Mouse (Mus musculus): ENCODE results near the gene 4930412O13Rik.

The 4930412O13Rik gene

DNA sequence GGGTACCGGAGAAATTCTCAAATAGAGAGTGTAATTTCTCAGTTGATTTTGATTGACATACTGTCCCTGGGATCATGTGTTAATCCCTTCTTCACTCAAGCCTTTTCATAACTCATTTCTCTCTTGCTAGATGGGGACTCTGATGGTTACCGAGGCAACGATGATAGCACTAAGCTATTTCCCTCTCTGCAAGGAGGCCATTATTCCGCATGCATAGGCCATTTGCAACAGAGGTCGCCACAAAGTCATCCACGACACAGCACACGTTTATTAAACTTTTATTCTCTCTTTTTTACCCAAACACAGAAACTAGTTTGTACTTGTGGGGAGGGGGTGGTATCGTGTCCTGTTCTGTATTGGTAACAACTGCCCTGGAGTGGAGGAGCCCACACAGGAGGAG is 16.8 kb downstream of the 4930412O13Rik start:
- no peak for DNase-seq (ENCODE audit: low read depth)

DNA sequence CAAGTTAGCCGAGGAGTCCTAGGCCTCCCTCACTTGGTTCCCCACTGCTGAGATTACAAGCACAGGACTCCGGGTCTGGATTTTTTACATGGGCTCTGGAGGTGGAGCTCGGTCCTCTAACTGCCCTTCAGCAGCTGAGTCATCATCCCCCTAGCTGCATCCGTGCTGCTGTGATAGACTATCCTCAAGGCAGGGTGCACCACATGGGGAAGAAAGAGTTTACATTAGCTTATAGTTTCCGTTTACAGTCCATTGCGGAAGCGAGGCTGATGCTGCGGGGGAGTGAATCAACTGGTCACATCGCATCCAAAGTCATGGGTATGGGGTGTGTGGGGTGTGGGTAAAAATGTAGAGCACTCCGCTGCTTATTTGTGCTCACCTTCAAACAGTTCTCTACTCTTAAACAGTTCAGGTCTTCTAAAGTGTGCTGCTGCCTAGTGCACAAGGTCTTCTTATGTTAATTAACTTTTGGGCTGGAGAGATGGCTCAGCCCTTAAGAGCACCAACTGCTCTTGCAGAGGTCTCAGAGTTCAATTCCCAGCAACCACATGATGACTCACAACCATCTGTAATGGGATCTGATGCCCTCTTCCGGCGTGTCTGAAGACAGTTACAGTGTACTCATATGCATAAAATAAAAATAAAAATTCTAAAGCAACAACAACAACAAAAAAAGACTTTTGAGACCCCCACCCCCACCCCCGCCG is 23.0 kb downstream of the 4930412O13Rik start:
- DNase-seq (ENCODE audit: low read depth), result no peak

DNA sequence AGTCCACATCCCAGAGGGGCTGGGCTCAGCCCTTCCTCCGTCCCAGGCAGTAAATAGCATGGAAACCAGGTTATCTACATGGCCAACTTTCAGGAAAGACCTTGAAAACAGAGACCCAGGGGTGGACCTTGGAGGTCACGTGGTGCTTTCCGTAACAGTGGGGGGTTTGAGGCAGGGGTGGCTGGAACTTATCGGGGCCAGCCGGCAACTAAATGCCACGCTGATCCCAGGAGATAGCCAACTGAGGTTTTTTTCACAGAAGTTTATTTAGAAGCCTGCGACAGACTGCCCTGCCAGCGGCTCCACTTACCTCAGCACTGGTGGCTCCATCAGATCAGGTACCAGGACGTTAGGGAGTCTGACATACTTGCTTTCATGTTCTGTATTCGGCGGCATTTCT is 24.9 kb downstream of the 4930412O13Rik start:
- DNase-seq (ENCODE audit: low read depth), result no peak

DNA sequence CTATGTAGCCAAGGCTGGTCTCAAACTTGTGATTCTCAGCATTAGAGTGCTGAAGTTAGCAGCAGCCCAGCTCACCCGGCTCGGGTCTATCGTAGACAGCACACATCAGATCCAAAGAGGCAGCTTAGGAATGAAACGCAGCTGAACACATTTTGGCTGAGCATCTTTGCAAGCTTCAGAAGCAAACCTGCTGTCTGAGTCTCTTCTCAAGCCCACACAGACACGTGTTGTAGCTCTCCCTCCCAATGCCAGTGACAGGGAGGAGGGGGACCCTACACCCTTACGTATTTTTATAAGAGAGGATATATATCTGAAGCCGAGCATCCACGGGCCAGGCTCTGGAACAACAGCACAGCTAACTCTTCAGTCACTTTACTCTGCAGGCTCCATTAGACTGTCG is 36.5 kb downstream of the 4930412O13Rik start:
- no peak for DNase-seq (ENCODE audit: low read depth)

DNA sequence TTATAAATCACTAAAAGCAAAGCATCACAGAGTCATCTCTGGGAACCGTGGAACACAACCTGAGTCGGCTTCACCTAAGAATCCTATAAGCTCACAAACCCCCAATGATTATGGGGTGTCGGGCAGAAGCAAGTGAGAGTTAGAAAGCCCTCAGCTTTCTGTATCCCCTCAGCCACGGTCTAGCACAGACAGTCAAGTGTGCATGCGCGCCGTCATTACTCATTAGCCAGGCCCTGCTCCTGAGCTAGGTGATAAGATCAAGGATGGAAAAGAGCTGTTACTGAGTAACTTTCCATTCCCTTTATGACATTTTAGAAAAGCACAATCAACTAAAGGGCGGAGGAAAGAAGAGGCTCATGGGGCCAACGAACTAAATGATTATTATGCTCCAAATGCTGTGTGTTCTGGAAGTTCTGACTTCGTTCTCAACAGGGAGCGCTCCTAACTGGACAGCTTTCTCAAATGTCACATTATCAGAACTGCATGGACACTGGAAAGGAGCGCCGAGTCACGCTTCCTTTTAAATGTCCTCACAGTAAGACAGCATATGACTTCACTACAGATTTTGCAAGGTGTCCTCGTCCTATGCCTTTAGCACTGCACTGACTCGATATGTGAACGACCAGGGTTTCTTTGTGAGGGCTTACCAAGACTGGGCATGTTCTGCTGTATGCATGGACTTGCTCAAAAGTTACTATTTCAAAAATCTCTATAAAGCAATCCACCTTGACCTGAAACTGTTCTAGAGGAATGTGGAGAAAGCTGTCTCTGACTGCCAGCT is 37.8 kb downstream of the 4930412O13Rik start:
- DNase-seq (ENCODE audit: low read depth), result no peak

DNA sequence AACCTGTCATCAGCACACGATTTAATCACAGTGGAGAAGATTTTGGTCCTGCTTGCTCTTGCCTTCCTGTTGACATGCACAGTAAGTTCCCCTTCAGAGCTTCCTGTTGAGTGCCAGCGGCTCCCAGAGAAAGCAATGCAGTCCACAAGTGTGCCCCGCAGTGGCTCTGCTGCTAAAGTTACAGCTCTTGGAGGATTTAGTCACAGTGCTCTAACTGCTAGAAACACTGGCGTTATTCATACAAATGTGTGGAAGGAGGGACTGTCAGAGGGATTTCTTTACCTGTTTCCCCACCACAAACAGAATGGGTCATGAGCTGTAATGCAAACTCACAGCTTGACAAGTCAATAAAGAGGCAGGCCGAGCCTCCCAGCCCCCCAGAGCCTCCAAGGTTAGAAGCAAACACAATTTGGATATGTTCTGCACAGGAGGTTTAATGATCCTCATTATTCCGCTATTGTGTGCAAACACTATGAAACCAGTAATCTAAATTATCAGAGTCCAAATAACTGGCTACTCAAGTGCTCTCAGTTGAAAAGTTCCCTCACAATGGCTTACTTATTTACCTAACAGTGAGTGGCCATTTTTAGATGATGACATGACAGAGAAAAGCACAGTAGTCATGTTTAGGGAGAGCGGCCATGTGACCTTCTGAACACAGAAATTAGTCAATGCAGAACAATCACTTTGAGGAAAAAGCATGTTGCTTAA is 45.3 kb downstream of the 4930412O13Rik start:
- no peak for DNase-seq (ENCODE audit: low read depth)

DNA sequence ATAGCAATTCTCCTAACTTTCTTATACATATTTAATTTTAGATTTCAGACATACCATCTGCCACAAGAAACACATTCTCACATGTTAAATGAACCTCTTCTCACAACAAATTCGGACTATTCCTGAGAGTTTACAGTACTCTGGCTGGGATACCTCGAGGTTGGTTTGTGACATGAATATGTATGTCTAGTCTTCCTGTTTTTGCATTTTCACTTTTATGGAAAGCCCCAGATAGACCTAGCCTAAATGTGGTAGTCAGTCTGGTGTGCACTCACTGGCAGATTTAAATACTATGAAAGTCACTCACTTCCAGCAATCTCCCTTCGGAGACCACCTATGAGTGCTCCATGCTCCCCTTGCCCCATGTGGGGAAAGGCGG is 45.8 kb downstream of the 4930412O13Rik start:
- no peak for DNase-seq (ENCODE audit: low read depth)
